Comparison of ENCODE assay signal across 8 mouse cellular contexts in genomic region chr19:7265478-7266191, GRCm38 (mm10). TPM values are rescaled to one million over a fixed set of nuclear protein-coding genes. Genes with fewer than 3 reads are reported as not detected.
DNase-seq lines count a peak whose midpoint lies in the region; ATAC-seq and TF ChIP-seq lines count a peak whose summit lies in the region.

No protein-coding gene starts in this region.

- no peak overlapping the region for H3K9ac ChIP-seq in kidney, postnatal 0 days (ENCODE audit: low read depth, low read length)
- H3K9ac ChIP-seq in forebrain, postnatal 0 days: no peak overlapping the region
- H3K9ac ChIP-seq in liver, embryonic 11.5 days (ENCODE audit: low read depth, low read length): no peak overlapping the region

- WGBS in kidney, postnatal 0 days: 37% methylated on average over 14 of the region's 14 CpGs
- WGBS in forebrain, postnatal 0 days: 15% methylated on average over 14 of the region's 14 CpGs
- WGBS in liver, embryonic 11.5 days: 31% methylated on average over 14 of the region's 14 CpGs

- H3K4me3 ChIP-seq in kidney, postnatal 0 days (replicated peaks; ENCODE audit: low read depth, low read length): no peak overlapping the region
- no peak overlapping the region for H3K4me3 ChIP-seq in forebrain, postnatal 0 days (ENCODE audit: low read depth, low read length)
- no peak overlapping the region for H3K4me3 ChIP-seq in liver, embryonic 11.5 days (ENCODE audit: low read depth, low read length)

- no peaks in the 10 kb centered on the region for H3K9me3 ChIP-seq in kidney, postnatal 0 days (replicated peaks; ENCODE audit: low read length)
- H3K9me3 ChIP-seq in forebrain, postnatal 0 days (ENCODE audit: low read length): no peaks in the 10 kb centered on the region
- no peaks in the 10 kb centered on the region for H3K9me3 ChIP-seq in liver, embryonic 11.5 days (ENCODE audit: control insufficient read depth, low read length)

- no peak for TF ChIP-seq CTCF in kidney, postnatal 0 days (IDR thresholded peaks at IDR 0.05; ENCODE audit: low read depth)
- no peak for TF ChIP-seq CTCF in forebrain, postnatal 0 days (IDR thresholded peaks at IDR 0.05; ENCODE audit: low read depth)

- peaks cover 46% of the 10 kb centered on the region for H3K4me1 ChIP-seq in kidney, postnatal 0 days (replicated peaks; ENCODE audit: insufficient read depth, low read length)
- H3K4me1 ChIP-seq in forebrain, postnatal 0 days (ENCODE audit: insufficient read depth): peaks cover 29% of the 10 kb centered on the region
- H3K4me1 ChIP-seq in liver, embryonic 11.5 days (replicated peaks; ENCODE audit: control insufficient read depth, insufficient read depth, low read length): peaks cover 40% of the 10 kb centered on the region

- ATAC-seq in kidney, postnatal 0 days (replicated peaks; ENCODE audit: low FRiP score, low read depth): no peak
- ATAC-seq in forebrain, postnatal 0 days: no peak
- no peak for ATAC-seq in liver, embryonic 11.5 days (replicated peaks; ENCODE audit: low FRiP score)

- no peaks in the 10 kb centered on the region for H3K27me3 ChIP-seq in kidney, postnatal 0 days (ENCODE audit: insufficient read depth, low read length)
- H3K27me3 ChIP-seq in forebrain, postnatal 0 days (ENCODE audit: insufficient read depth, low read length): no peaks in the 10 kb centered on the region
- no peaks in the 10 kb centered on the region for H3K27me3 ChIP-seq in liver, embryonic 11.5 days (replicated peaks; ENCODE audit: control insufficient read depth, insufficient read depth, low read length)

- H3K27ac ChIP-seq in kidney, postnatal 0 days: 0 out of 2 replicates have a peak overlapping the region, but pooled peaks have one; percentile 21
- H3K27ac ChIP-seq in forebrain, postnatal 0 days (ENCODE audit: low read depth, low read length): peak overlapping the region; percentile 95
- no peak overlapping the region for H3K27ac ChIP-seq in liver, embryonic 11.5 days (ENCODE audit: low read depth, low read length)

- no peaks in the 10 kb centered on the region for H3K36me3 ChIP-seq in kidney, postnatal 0 days (ENCODE audit: insufficient read depth, low read length)
- 0 out of 2 replicates have a peak, but pooled peaks cover under 1% of the 10 kb centered on the region for H3K36me3 ChIP-seq in forebrain, postnatal 0 days (ENCODE audit: insufficient read depth)
- H3K36me3 ChIP-seq in liver, embryonic 11.5 days (ENCODE audit: control insufficient read depth, insufficient read depth, low read length): no peaks in the 10 kb centered on the region

- no peak overlapping the region for H3K4me2 ChIP-seq in kidney, postnatal 0 days (ENCODE audit: low read length)
- no peak overlapping the region for H3K4me2 ChIP-seq in forebrain, postnatal 0 days (ENCODE audit: low read depth)
- H3K4me2 ChIP-seq in liver, embryonic 11.5 days: peak overlapping the region; percentile 23

- DNase-seq in kidney, postnatal 0 days (ENCODE audit: low spot score): no peak
- DNase-seq in kidney, adult 9 months: no peak
- peak; percentile 46 to 49 for DNase-seq in cerebellum, adult 18-20 months
- DNase-seq in forebrain, postnatal 0 days: peak; percentile 35
- DNase-seq in liver, embryonic 11.5 days (ENCODE audit: low spot score): no peak
- no peak for DNase-seq in adrenal gland, postnatal 25 days
- DNase-seq in urinary bladder, postnatal 14 days (ENCODE audit: low spot score): no peak
- no peak for DNase-seq in T-cell, adult 2 months (ENCODE audit: low spot score)

RNA-seq across cellular contexts. Expression of gene Rcor2, which starts 1.5 kb away (rescaled TPM):
- polyA plus RNA-seq in kidney, postnatal 0 days (2015; fragmentation: Nextera tagmentation; extraction: Ambion mirVana): 4.9 and 6.3 TPM in 2 replicates
- 41.9 and 49.6 TPM in 2 replicates for total RNA-seq in forebrain, postnatal 0 days (2014; rRNA removed)
- polyA plus RNA-seq in forebrain, postnatal 0 days (2015; fragmentation: Nextera tagmentation; extraction: Ambion mirVana): 13.7 and 14.5 TPM in 2 replicates
- polyA plus RNA-seq in liver, embryonic 11.5 days (2014; fragmentation: Nextera tagmentation; extraction: Ambion mirVana): 7.5 and 8.7 TPM in 2 replicates
- 5.6 and 6.0 TPM in 2 replicates for total RNA-seq in adrenal gland, postnatal 25 days (2021)

RNA-seq across cellular contexts. Expression of gene Naa40, which starts 24.7 kb away (rescaled TPM):
- 47.3 and 55.8 TPM in 2 replicates for polyA plus RNA-seq in kidney, postnatal 0 days (2015; fragmentation: Nextera tagmentation; extraction: Ambion mirVana)
- 48.5 and 57.7 TPM in 2 replicates for total RNA-seq in forebrain, postnatal 0 days (2014; rRNA removed)
- 34.7 and 44.0 TPM in 2 replicates for polyA plus RNA-seq in forebrain, postnatal 0 days (2015; fragmentation: Nextera tagmentation; extraction: Ambion mirVana)
- 70.7 and 76.0 TPM in 2 replicates for polyA plus RNA-seq in liver, embryonic 11.5 days (2014; fragmentation: Nextera tagmentation; extraction: Ambion mirVana)
- 33.1 and 34.2 TPM in 2 replicates for total RNA-seq in adrenal gland, postnatal 25 days (2021)

RNA-seq across cellular contexts. Expression of gene Cox8a, which starts 48.2 kb away (rescaled TPM):
- 2,325 and 2,471 TPM in 2 replicates for polyA plus RNA-seq in kidney, postnatal 0 days (2015; fragmentation: Nextera tagmentation; extraction: Ambion mirVana)
- 735 and 828 TPM in 2 replicates for total RNA-seq in forebrain, postnatal 0 days (2014; rRNA removed)
- polyA plus RNA-seq in forebrain, postnatal 0 days (2015; fragmentation: Nextera tagmentation; extraction: Ambion mirVana): 1,247 and 1,523 TPM in 2 replicates
- polyA plus RNA-seq in liver, embryonic 11.5 days (2014; fragmentation: Nextera tagmentation; extraction: Ambion mirVana): 1,017 and 1,108 TPM in 2 replicates
- total RNA-seq in adrenal gland, postnatal 25 days (2021): 781 and 926 TPM in 2 replicates

RNA-seq across cellular contexts. Expression of gene Otub1, which starts 59.5 kb away (rescaled TPM):
- 197 and 209 TPM in 2 replicates for polyA plus RNA-seq in kidney, postnatal 0 days (2015; fragmentation: Nextera tagmentation; extraction: Ambion mirVana)
- 248 and 252 TPM in 2 replicates for total RNA-seq in forebrain, postnatal 0 days (2014; rRNA removed)
- 286 and 290 TPM in 2 replicates for polyA plus RNA-seq in forebrain, postnatal 0 days (2015; fragmentation: Nextera tagmentation; extraction: Ambion mirVana)
- polyA plus RNA-seq in liver, embryonic 11.5 days (2014; fragmentation: Nextera tagmentation; extraction: Ambion mirVana): 139 and 140 TPM in 2 replicates
- total RNA-seq in adrenal gland, postnatal 25 days (2021): 102 and 132 TPM in 2 replicates

Comparison
In these comparisons a context has a peak if more than half of its experiments do, and no peak if none do; other contexts are left out.
1. DNase-seq: peak in cerebellum, adult 18-20 months (2 of 2) and forebrain, postnatal 0 days (single experiment); none in kidney, postnatal 0 days (single experiment), kidney, adult 9 months (single experiment), liver, embryonic 11.5 days (single experiment), adrenal gland, postnatal 25 days (single experiment), urinary bladder, postnatal 14 days (single experiment) and T-cell, adult 2 months (single experiment).